Mouse (Mus musculus) frontal cortex, adult (tissue): Measurements from ENCODE around the gene Gm21836.
"Not testable (repeated sequence)": the region's sequence is repeated elsewhere in the genome, so short reads cannot be mapped to it uniquely, and the experiment has no call there.

ENCODE experiments used
- ATAC-seq: cut with Nextera tagmentation; 2 replicates; pipeline ENCODE4 v1.9.2; 2017; ENCODE audit warnings: mild to moderate bottlenecking, moderate library complexity, mixed read lengths; ENCODE audit not compliant: low TSS enrichment

Gene Gm21836

GRCm38 (mm10) chr9:124493693-124494092 is at the start of gene Gm21836:
Gene Gm21836 (minus strand): TSS chr9:124493793.
- ATAC-seq, result not testable (repeated sequence)

GRCm38 (mm10) chr9:124480361-124480980 is 13.1 kb downstream of the Gm21836 start:
- ATAC-seq, result not testable (repeated sequence)

GRCm38 (mm10) chr9:124478081-124478480 is 15.5 kb downstream of the Gm21836 start:
- ATAC-seq, result peak; percentile 52; the same call in 1 of the 2 replicates

GRCm38 (mm10) chr9:124476096-124476902 is 17.3 kb downstream of the Gm21836 start, which contains the start of gene Ppp2r3d:
Gene Ppp2r3d (minus strand): TSS chr9:124476898.
- no peak for ATAC-seq

- ATAC-seq, result no peak
These were observed 17.9 kb downstream of the Gm21836 start for GRCm38 (mm10) chr9:124475689-124476088.

- ATAC-seq, result no peak
These were observed 37.0 kb downstream of the Gm21836 start for GRCm38 (mm10) chr9:124456572-124456971.
